Mouse (Mus musculus) right cerebral cortex, adult 2 months (tissue): ENCODE results near the gene Mroh8.
"Not testable (repeated sequence)": the region's sequence is repeated elsewhere in the genome, so short reads cannot be mapped to it uniquely, and the experiment has no call there.

Source experiments
- DNase-seq, 2 experiments: peaks; one replicate each; pipeline ENCODE4 v3.0.0; 2021 to 2022; ENCODE audit warnings: low spot score in 2 of 2

Gene Mroh8

DNA sequence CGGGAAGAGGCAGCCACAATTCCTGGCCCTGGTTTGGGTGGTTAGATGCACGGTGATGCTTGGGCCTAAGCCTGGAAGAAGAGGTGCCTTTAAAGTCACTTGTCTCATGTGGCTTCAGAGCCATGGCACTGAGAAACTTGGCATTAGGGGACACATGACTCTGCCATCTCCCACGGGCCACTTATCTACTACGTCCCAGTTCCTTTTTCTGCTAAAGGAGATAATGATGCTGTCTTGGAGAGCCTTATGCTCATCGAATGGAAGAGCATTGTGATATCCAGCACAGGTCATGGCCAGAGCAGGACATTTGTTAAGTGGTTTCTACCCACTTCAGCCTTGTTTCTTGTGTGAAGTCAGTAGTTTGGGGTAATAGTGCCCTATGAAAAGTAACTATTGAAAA, 9.6 kb upstream of the Mroh8 start:
- DNase-seq, result no peak

DNA sequence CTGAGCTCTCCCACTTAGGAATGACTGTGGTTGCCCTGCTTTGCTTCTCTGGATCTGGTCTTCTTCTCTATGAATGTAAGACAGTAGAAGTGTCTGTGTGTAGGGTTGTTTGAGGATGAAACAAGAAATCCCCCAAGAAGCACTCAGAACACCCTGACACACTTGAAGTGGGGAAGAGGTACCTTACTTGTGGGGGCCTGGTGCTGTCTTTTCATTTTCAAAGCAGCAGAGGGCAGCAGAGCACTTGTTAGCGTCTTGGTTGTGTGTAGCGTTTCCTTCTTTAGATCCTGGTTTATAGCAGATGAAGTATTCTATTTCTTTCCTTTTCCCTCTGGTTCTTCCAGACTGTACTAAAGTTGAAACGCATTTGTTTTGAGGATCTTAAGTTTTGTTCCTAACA, 8.2 kb upstream of the Mroh8 start:
- peak; percentile 71 to 72 for DNase-seq

DNA sequence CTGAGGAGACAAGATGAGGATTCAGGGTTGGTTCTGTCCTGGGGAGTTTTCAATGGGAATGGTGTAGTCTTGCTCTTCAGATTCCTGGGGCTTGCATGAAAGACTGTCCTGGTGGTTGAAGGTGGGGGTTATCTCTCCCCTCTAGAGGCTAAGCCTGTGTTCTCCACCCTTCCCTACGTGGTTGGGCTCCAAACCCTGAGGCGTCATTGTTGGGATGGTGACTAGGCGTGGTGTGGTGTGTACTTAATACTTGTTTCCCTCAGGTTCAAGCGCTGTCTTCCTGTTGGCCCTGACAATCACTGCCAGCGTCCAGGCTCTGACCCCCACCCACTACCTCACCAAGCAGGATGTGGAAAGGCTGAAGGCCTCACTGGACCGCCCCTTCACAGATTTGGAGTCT, 4.0 kb upstream of the Mroh8 start:
- DNase-seq, result no peak

DNA sequence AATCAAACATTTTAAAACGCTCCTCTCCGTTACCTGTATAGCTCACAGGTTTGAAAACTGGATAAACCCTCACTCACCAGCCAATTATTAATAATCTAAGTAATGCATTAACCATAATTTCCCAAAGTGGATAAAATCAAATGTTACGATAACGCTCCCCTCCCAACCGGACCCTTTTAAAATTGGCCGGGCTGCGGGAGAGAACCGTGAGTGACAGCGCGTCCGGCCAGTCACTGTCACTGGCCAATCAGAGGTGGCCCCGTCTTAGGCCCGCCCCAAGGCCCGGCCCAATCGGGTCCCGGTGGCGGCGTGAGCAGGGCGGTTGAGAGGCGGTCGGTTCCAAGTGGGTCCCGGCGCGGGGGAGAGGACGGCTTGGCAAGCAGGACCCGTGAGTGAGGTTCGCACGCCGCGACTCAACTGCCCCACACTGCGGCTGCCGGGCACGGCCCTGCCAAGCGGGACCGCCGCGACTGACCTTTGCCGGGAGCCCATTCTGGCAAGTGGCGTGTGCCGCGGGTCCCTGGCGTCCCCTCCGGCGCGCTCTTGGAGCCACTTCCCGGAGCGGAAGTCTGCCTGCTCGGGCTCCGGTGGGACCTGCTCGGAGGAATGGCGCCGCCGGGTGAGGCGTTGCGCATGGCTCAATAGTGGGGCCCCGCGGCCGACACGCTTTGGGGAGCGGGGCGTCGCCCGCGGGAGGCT, 483 bp downstream of the Mroh8 start, which contains the start of gene Rpn2:
Rpn2 (plus strand) TSS at position 301 of the 699 bp plus-strand sequence.
- DNase-seq, result peak; percentile 97

DNA sequence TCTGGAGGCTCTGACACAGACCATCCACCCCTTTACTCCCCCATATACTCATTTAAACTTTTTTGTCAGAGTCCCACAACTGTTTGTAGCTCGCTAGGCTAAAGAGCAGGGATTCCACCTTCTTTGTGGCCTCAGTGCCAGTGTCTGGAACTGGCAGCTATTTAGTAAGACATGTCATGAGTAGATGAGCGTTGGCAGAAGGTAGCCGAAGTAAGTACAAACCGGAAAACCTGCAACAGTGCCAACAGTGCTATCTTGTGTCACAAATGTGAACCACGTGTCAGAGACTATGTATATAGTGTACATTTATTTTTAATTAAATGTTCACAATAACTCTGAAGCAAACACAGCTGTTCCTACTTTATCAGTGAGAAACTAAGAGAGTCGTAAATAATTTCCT, 15.5 kb downstream of the Mroh8 start:
- no peak for DNase-seq

DNA sequence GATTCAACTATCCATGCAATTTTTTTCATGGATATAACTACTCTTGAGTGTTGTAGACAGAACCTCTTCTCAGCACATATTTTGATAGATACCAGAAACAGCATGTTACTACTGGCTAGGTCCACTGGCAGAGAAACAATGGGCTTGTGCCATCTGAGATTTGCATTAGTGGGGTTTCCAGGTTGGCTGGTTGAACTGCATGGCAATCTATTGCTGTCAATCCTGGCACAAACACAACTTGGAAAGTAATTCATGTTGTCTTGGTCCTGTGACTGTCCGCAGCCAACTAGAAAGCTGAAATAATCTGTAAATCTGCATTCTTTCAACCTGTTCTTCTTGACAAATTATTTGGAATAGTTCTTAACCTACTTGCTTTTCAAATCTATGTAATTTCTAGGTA, 16.2 kb downstream of the Mroh8 start:
- no peak for DNase-seq

DNA sequence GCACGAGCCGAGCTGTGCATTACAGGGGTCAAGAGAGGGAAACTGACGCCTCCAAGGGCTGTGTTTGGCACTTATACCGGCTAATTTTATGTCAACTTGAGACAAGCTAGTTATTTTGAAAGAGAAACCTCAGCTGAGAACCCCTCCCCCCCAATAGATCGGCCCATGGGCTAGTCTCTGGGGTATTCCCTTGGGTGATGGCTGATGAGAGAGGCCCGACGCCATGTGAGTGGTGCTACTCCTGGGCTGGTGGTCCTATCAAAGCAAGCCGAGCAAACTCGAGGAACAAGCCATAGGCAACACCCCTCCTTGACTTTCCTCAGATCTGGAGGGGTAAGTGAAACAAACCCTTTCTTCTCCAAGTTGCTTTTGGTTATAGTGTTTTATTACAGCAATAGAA, 16.8 kb downstream of the Mroh8 start:
- DNase-seq, result no peak

DNA sequence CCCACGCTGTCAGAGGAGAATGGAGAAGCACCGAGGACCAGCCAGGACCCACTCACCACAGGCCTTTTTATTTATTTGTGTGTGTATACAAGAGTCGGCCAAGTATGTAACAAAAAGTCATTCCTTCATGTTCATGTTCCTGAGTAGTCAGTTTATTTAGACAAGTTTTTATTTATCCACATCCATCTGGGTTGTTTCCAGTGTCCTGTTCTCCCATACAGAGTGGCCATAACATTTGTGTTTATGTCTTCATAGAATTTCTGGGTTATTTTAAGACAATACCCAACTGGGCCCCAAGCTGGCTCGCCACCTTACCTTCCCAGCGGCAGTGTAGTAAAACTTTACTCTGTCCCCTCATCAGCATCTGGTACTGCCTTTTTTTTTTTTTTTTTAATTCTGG, 17.4 kb downstream of the Mroh8 start:
- no peak for DNase-seq

DNA sequence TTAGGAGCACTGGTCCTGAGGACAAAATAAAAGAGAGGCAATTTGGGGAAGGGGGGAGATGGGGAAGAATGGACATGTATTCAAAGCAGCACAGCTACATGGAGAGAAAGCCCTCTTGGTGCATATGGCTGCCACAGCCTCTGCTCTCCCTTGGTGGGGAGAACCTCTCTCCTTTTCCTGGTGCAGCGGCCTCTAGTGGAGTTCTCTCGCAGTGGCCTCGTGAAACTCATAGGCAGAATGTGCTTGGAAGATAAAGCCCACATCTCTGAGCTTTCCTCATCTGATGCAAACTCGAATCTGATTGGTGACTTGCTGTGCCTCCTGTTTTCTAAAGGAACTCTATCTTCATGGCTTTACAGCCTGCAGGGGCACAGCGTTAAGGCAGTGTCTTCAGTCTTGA, 19.6 kb downstream of the Mroh8 start:
- DNase-seq, result peak; percentile 71 to 77

DNA sequence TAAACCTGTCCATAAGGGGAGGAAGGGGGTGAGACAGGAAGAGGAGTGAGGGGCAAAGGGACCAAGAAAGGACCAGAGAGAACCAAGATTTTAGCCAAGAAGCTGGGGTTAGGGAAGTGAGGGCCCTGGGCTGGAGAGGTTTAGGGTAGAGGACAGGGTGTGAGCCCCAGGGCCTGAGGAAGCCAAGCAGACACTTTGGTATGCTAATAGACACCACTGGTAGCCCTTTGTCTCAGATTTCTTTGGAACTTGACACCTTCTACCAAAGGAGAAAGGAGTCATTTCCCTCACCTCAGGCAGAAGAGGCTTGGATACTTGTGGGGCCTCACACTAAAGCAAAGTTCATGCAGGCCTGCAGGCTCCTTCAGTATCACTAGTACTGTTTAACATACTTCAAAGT, 31.2 kb downstream of the Mroh8 start:
- no peak for DNase-seq

DNA sequence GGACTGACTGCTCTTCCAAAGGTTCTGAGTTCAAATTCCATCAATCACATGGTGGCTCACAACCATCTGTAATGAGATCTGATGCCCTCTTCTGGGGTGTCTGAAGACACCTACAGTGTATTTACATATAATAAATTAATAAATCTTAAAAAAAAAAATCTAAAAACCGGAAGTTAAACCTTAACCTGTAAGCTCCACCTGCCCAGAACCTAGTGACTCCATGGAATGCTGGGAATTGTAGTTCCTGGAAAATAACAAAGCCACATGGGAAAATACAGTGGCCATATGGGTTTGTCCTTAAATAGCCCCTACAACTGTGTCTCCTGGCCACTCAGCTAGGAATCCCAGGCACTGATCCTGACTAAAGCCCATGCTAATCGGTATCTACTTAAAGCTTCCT, 33.7 kb downstream of the Mroh8 start:
- no peak for DNase-seq

DNA sequence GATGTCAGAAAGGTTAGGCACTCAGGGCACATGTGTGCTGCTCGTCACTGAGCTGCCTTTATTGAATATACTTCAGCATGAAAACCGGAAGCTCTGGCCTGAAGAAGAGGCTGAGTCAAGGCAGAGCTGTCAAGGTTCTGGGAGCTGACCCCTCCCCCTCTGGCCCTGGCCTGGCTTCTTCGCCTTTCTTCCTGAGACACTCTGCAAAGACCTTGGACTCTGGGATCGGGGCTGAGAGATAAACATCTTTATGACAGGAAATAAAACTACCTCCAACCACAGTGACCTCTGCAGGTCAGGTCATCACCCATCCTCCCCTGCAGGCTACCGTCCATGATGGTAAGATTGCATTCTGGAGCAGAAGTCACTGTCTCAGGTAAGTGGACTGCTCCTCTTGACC, 34.3 kb downstream of the Mroh8 start:
- no peak for DNase-seq

DNA sequence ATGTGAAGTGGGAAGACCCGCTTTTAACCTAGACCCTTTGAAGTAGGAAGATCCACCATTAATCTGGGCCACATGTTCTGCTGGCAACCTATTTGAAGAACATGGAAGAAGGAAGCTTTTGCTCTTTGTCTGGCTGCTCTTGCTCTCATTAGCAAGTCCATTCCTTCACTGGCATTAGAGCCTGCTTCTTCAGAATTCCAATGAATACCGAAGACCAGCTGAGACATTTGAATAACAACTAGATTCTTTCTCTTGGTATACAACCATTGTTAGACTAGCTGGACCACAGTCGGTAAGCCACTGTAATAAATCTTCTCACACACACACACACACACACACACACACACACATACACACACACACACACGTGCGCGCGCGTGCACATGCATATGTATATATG, 43.4 kb downstream of the Mroh8 start:
- DNase-seq, result no peak

DNA sequence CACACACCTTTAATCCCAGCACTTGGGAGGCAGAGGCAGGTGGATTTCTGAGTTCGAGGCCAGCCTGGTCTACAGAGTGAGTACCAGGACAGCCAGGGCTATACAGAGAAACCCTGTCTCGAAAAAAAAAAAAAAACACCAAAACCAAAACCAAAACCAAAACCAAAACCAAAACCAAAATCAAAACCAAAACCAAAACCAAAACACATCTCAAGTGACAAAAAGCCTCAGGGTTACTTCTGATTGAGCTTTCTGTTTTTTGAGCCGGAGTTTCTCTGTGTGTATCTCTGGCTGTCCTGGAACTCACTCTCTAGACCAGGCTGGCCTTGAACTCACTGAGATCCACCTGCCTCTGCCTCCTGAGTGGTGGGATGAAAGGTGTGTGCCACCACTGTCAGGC, 57.4 kb downstream of the Mroh8 start:
- DNase-seq, result not testable (repeated sequence)

DNA sequence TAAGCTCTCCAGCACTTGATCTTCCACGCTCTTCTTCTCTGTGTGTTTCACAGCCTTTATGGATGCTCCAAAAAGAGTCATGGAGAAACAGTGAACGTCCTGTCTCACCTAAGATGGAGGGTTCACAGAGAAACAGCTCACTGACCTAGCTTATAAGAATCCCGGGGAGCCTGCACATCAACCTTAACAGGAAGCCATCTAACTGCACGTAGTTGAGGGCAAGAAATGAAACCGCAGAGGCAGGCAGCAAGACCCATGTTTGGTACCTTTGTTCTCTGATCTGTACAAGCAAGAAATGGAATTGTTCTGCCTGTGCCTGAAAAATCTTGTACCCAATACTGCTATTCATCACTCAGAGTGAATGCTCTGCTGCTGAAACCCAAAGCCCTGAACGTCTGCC, 59.2 kb downstream of the Mroh8 start:
- no peak for DNase-seq

DNA sequence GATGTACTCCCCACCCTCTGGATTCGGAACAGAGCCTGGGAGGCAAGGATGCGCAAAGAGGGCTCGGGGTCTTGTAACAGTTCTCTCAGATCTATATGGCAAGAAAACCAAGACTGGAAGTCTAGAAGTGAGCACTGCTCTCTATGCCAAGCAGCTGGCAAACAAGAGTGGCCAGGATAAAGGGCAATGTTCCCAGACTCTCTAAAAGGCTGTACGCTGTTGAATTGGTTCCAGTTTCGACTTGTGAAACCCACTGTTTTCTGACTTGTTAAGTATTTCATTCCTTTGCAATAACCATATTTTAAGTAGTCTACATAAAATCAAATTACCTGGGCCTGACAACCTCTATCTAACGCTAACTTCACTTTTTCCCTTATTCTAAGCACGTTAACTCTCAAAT, 67.6 kb downstream of the Mroh8 start:
- no peak for DNase-seq

DNA sequence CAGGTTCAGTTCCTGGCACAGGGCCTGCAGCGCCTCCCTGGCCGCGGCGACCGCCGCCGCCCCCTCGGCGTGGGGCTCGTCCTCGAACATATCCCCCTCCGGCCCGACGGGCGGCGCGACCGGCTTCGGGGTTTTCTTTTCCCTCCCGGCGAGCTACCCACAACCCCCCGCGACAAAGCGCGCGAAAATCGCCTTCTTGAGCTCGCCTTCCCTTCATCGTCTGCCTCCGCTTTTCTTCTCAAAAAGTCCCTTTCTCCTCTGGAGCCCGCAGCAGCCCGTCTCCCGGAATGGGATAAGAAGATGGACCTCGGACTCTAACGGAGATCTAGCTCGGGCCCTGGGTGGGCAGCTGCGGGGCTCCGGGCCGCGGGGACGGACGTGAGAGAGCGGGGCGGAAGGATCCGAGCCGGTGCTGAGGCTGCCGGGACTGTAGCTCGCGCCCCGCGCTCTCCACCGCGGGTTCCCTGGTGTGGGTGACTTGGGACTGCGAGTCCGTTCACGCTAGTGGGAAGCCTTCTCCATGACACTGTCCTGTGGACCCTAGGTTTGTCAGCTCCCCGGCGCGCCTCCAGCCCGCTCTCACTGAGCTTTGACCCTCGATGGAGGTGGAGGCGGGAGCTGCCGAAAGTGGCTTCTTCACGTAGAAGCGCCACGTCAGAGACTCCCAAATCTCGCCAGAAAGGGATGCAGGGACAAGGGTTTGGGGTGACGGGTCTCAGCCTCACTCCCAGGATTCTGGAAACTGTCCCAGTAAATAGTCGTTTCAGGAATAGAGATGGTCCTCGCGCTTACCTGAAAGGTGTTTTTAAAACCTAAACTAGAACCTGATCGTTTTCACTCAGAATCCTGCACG, 74.8 kb downstream of the Mroh8 start, which contains the start of gene Rbl1:
Rbl1 (minus strand) TSS at position 169 of the 853 bp plus-strand sequence.
- peak; percentile 87 to 91 for DNase-seq

DNA sequence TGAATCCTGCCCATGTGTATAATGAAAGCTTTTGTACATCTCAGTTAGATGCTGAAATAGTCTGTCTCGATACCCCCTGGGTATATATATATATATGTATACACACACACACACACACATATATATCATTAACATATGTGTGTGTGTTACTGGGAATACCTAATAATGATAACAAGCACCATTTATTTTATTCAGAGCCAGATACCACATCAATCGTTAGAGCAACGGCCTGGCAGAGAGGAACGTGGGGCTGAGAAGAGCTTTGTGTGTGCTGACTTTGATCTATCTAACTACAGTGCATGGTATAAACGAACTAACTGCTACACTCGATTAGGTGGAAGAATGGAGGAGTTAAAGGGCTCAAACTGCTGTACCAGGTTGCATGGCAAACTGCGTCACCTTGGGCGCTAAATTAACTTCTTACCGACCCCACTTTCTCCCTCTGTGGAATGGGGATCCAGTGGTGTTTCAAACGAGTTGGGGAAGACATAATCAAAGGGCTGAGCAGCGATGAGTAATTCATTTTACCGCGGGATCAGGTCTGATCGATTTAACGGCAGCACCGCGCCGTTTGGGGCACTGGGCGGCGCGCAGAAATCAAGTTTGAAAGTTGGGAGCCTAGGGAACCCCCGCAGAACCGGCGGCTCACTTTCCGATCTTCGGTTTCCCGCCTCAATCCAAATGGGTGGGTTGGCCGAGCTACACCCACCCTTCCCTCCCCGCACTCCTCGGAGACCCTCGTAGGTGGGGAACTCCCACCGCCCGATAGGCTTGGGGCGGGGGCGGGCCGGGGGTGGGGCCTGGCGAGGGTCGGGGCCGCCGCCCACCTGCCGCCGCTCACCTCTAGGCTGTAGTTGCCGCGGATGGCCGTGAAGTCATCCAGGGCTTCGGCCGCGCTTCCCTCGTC, 75.6 kb downstream of the Mroh8 start:
- DNase-seq, result peak; percentile 10 to 13

DNA sequence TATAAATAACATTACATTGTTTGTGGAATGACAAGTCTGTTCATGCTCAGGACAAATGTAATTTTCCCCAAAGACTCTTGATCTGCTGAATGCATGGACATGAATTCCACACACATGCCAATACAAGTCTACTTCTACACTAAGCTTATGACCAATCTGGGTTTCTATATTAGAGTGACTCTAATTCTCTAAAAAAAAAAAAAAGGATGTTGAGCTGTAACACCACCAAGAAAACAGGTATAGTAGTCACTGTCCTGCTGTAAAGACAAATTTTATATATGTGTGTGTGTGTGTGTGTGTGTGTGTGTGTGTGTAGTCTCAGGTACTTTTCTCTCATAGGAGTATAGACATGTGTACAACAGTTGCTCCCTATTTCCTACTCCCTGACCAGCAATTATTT, 76.3 kb downstream of the Mroh8 start:
- no peak for DNase-seq

DNA sequence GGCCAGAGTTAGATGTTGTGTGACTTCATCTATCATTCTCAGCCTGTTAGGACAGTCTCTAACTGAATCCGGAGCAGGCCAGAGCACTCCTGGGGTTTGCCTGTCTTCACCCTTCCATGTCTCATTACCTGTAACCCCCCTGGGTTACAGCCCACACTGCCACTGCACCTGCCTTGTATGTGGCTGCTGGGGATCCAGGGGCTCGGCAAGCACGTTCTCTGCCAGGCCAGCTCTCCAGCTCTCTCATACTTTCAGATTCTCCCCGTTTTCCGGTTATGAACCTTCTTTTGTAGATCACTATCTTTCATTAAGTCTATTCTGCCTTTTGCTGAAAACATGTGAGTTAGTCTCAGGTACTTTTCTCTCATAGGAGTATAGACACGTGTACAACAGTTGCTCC, 77.0 kb downstream of the Mroh8 start:
- DNase-seq, result no peak

DNA sequence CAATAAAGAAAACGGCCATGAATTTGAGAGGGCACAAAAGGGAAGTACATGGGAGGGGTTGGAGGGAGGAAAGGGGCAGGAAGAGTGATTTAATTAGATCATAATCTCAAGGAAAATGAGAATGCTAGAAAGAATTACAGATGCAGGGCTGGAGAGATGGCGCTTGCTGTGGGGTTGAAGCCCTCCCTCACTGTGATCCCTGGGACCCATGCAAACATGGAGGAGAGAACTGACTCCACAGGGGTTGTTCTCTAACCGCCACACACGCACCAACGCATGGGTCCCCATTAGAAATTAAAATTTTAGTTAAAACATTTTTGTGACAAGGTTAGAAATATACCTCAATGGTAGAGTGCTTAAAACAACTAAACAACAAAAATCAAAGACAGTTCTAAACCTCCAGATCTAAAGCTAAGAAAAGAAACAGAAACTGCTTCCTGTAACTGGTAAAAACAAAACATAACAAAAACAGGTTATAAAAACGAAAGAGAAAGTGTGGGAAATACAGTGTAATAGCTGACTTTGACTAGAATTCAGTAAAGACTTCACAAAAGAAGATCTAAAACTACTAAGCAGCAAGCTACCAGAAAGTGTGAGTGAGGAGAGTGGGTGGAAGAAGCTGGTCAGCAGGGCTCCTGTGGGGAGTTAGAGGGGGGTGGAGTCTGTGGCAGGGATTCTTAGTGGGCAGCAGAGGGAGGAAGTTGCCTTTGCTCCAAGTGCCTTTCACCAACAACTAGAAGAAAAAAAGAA, 78.1 kb downstream of the Mroh8 start:
- peak in 1 of 2 experiments; percentile 3 for DNase-seq
